Mouse (Mus musculus) brain, embryonic 14.5 days (tissue): ENCODE results near the gene Zfp689. TPM values are rescaled to one million over a fixed set of nuclear protein-coding genes. Genes with fewer than 3 reads are reported as not detected.
"Not testable (repeated sequence)": the region's sequence is repeated elsewhere in the genome, so short reads cannot be mapped to it uniquely, and the experiment has no call there.

Experiments used
- DNase-seq: peaks from one replicate; pipeline ENCODE4 v3.0.0-alpha.2; 2011; ENCODE audit warnings: low read depth
- CTCF ChIP-seq: fragments of 200-500 bp; IDR thresholded peaks from 2 replicates; pipeline ENCODE4 v1.5.1; 2012; ENCODE audit warnings: inconsistent platforms, mild to moderate bottlenecking, moderate library complexity, borderline replicate concordance; ENCODE audit not compliant: insufficient read depth, insufficient read length; ENCODE audit errors: extremely low read depth
- POLR2A ChIP-seq: fragments of 200-500 bp; IDR thresholded peaks from 2 replicates; pipeline ENCODE4 v1.6.1; 2012; ENCODE audit warnings: mild to moderate bottlenecking, inconsistent platforms, borderline replicate concordance; ENCODE audit not compliant: poor library complexity, insufficient read depth, insufficient read length, severe bottlenecking; ENCODE audit errors: extremely low read depth
- polyA plus RNA-seq: library from polyadenylated mRNA; depleted of rRNA; stranded (reverse); fragments of >200 nt; gene quantifications from 2 replicates; pipeline ENCODE4 v1.2.3, GENCODE M21; 2012; rRNA removed

Gene Zfp689
- 14.0 and 14.5 TPM in 2 replicates for polyA plus RNA-seq

DNA sequence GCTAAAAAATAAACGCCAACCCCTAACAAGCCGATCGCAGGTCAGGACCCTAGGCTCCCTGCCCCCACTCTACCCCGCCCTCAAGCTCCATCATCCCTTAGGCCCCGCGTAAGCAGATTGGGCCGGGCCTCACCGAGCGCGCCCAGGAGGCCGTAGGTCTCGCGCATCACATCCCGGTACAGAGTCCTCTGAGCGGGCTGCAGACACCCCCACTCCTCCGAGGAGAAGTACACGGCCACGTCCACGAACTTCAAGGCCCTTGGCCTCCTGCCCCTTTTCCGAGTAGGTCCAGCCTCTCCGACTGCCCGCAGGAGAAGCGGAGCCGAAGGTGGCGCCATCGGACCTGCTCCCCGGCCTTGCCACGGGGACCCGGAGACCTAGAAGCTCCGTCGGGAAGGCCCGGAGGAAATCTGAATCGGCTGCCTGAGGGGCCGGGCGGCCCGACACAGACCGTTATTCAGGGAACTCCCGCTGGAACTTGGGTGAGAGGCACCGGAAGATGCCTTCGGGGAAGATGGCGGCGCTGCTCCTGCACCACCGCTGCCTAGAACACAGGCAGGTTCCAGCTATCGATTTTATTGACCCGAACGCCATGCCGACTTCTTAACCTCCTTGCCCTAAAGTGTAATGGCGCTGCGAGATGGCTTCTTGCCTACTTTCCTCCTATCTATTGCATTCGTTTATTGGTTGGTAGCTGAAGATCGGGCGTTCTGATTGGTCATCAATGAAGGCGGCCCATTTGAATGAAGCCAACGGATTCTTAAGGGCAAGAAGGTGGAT lies at the start of gene Zfp689:
Zfp689 (minus strand) TSS at position 638 of the 780 bp plus-strand sequence.
- peak; percentile 99 for DNase-seq
- no peak for TF ChIP-seq CTCF
- peak; percentile 12; the same call in 1 of the 2 replicates for TF ChIP-seq POLR2A

GRCm38 (mm10) chr7:127498407-127498806 lies 49.4 kb upstream of the Zfp689 start:
- DNase-seq, result peak; percentile 61
- TF ChIP-seq CTCF (peak; percentile 57; the same call in 1 of the 2 replicates), POLR2A (no peak)

DNA sequence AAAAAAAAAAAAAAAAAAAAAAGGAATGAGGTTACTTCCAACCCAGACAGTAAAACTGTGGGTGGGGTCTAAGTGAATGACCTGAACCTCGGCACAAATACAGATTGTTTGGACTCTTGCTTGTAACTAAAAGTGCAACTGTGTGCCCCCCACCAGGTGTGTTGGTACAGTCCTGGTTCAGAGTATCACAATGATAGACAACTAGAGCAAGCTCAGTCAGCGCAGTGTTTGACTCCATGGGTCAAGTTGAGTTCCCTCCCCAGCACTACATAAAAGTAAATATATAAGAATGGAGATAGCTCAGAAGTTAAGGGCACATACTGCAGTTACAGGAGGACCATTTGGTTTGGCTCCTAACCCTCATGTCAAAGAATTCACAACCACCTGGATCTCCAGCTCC lies 48.4 kb upstream of the Zfp689 start:
- TF ChIP-seq CTCF (no peak), POLR2A (no peak)
- no peak for DNase-seq

DNA sequence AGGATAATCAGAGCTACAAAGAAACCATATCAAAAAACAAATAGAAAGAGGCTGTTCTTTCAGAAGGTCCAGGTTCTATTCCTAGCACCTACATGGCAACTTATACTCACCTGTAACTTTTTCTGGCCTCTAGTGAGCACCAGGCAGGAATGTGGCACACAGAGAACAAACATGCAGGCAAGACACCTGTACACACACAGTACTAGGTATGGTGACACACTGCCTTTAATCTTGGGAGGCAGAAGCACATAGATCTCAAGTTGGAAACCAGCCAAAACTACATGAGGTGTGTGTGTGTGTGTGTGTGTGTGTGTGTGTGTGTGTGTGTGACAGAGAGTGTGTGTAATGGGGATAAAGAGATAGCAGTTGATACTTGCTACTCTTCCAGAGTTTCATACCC lies 45.7 kb upstream of the Zfp689 start:
- no peak for TF ChIP-seq POLR2A
- no peak for TF ChIP-seq CTCF
- no peak for DNase-seq

DNA sequence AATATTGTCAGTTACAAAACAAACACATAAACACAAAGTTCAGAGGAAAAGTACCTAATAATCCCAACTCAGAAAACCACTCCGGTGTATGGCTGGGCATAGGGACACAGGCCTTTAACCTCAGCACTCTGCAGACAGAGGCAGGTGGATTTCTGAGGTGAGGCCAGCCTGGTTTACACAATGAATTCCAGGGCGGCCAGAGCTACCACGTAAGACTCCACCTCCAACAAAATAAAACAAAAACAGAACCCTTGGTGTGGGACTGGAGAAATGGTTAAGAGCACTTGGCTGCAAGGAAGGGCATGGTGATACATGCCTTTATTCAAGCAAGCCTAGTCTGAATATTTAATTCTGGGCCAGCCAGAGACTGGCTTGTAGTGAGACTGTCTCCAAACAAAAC lies 42.9 kb upstream of the Zfp689 start:
- no peak for DNase-seq
- TF ChIP-seq POLR2A (no peak), CTCF (no peak)

DNA sequence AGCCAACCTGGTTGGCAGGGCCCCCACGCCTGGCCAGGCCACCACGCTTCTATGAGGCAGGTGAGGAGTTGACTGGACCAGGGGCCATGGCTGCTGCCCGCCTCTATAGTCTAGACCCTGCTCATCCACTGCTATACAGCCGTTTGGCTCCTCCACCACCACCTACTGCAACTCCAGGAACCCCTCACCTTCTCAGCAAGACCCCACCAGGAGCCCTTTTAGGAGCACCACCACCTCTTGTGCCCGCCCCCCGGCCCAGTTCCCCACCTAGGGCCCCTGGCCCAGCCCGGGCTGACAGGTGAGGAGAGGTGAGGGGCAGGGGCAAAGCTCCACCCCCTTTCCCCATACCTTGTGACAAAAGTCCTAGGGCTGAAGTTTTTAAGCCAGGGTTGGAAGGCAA lies 41.0 kb upstream of the Zfp689 start:
- TF ChIP-seq POLR2A, result no peak
- no peak for TF ChIP-seq CTCF
- no peak for DNase-seq

- DNase-seq, result not testable (repeated sequence)
Observed at GRCm38 (mm10) chr7:127488364-127488763, 39.4 kb upstream of the Zfp689 start.

DNA sequence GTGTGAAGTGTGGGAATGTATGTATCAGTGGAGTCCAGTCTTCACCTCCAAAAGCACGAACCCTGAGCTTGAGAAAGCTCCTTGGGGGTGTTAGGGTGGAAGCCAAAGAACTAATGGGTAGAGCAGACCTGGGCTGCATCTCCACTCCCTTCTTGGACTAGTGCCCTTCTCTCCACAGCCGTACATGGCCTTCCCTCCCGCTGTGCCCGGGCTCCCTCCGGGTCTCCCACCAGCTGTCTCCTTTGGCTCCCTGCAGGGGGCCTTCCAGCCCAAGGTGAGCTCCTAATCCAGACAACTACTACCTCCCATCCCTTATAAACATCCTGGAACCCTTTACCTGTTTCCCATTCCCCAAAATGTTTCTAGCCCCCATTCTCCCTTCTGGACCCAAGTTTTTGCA lies 36.5 kb upstream of the Zfp689 start:
- no peak for DNase-seq
- TF ChIP-seq POLR2A (no peak), CTCF (no peak)

GRCm38 (mm10) chr7:127480321-127480720 lies 31.4 kb upstream of the Zfp689 start:
- TF ChIP-seq POLR2A, result no peak
- TF ChIP-seq CTCF, result no peak
- no peak for DNase-seq

GRCm38 (mm10) chr7:127479318-127480225 lies 30.6 kb upstream of the Zfp689 start:
- TF ChIP-seq CTCF, result no peak
- no peak for TF ChIP-seq POLR2A
- no peak for DNase-seq

DNA sequence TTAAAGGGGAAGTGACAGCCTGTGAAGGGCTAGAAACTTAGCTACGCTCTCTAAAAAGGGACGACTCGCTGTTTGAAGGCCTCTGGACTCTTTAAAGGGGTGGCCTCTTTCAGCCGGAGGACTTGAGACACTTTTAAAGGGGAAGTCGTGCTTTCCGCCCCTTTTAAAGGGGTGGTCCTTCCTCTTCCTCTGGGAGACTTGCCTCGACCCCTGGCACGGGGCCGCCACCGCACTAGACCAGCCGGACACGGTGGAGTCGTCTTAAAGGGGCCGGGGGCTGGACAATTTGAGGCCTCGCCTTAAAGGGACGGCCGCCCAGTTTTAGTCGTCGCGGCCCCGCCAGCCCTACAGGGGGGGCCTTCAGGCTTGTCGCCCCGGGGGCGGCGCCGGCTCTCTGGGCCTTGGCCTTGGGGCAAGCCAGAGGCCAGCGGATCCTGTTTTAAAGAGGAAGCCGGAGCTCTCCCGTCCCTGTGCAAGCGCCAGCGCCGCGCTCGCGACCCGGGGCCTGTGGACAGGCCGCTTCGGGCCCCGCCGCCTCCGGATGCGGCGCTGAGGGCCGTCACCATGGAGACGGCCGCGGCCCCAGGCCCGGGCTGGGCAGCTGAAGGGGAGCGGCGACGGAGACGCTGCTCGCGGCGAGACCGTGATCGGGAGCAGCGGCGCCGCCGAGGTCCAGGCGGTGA lies 29.8 kb upstream of the Zfp689 start, which contains the start of gene Fbrs:
Fbrs (plus strand) TSS at position 565 of the 683 bp plus-strand sequence.
- DNase-seq, result peak; percentile 99
- TF ChIP-seq CTCF (no peak), POLR2A (peak; percentile 6; the same call in 1 of the 2 replicates)
